Mouse (Mus musculus): ENCODE results near the gene Cic.
"Not testable (repeated sequence)": the region's sequence is repeated elsewhere in the genome, so short reads cannot be mapped to it uniquely, and the experiment has no call there.

Cic gene

GRCm38 (mm10) chr7:25244562-25245369 is 22.7 kb upstream of the Cic start:
- no peak for DNase-seq

- DNase-seq = peak in 1 of 2 experiments; percentile 55
Observed at GRCm38 (mm10) chr7:25246079-25246758, 21.3 kb upstream of the Cic start.

GRCm38 (mm10) chr7:25246759-25247137 is 20.8 kb upstream of the Cic start:
- DNase-seq = no peak

GRCm38 (mm10) chr7:25247498-25247897 is 20.0 kb upstream of the Cic start:
- no peak for DNase-seq

- peak; percentile 37 to 41 for DNase-seq
Observed at GRCm38 (mm10) chr7:25248018-25248647, 19.4 kb upstream of the Cic start.

- peak in 1 of 2 experiments; percentile 49 for DNase-seq
Observed at GRCm38 (mm10) chr7:25248846-25249313, 18.6 kb upstream of the Cic start.

- peak; percentile 54 to 65 for DNase-seq
Observed at GRCm38 (mm10) chr7:25249314-25250140, 18.0 kb upstream of the Cic start.

- DNase-seq = peak; percentile 90 to 93
Observed at GRCm38 (mm10) chr7:25250141-25250972, 17.1 kb upstream of the Cic start, which contains the start of gene Erf. Gene Erf (minus strand): TSS chr7:25250761.

GRCm38 (mm10) chr7:25251071-25251791 is 16.3 kb upstream of the Cic start:
- peak; percentile 56 to 58 for DNase-seq

- DNase-seq = peak in 1 of 2 experiments; percentile 57
Observed at GRCm38 (mm10) chr7:25251822-25252221, 15.7 kb upstream of the Cic start.

GRCm38 (mm10) chr7:25261896-25262295 is 5.6 kb upstream of the Cic start:
- DNase-seq = no peak

GRCm38 (mm10) chr7:25263968-25264870 is 3.3 kb upstream of the Cic start:
- no peak for DNase-seq

- not testable (repeated sequence) for DNase-seq
Observed at GRCm38 (mm10) chr7:25265743-25266142, 1.8 kb upstream of the Cic start.

GRCm38 (mm10) chr7:25266180-25266962 is 1.1 kb upstream of the Cic start:
- DNase-seq = no peak

- DNase-seq = peak; percentile 98 to 99
Observed at GRCm38 (mm10) chr7:25267751-25268463, 403 bp downstream of the Cic start.

GRCm38 (mm10) chr7:25268588-25268987 is 1.1 kb downstream of the Cic start:
- DNase-seq = no peak

- no peak for DNase-seq
Observed at GRCm38 (mm10) chr7:25269029-25269428, 1.5 kb downstream of the Cic start.
